Comparison of ENCODE assay signal across 16 mouse cellular contexts in genomic region chr10:98332682-98333081, GRCm38 (mm10).
DNase-seq lines count a peak whose midpoint lies in the region; ATAC-seq and TF ChIP-seq lines count a peak whose summit lies in the region.
"Had no signal": no experiment of that assay in that cellular context is flagged by ENCODE, and none has a peak within 500 bp of the region (broad histone marks: within the 10 kb centered on the region; RNA-seq: fewer than 3 reads in every experiment).

No protein-coding gene starts in this region.

- no peak overlapping the region for H3K9ac ChIP-seq in embryonic facial prominence, embryonic 14.5 days (ENCODE audit: low read depth, low read length)
- H3K9ac ChIP-seq: liver, embryonic 14.5 days had no signal

- no peak for ATAC-seq in embryonic facial prominence, embryonic 14.5 days (ENCODE audit: low read depth)
- peak; percentile 88 for ATAC-seq in Patski
- ATAC-seq: inflammation-experienced regulatory T-cells, adult 6 months had no signal

- in situ Hi-C loops in Patski (cut with MboI; ENCODE audit: low pct_unique_long_range_greater_than_20kb): no loop called here

- DNase-seq in embryonic facial prominence, embryonic 14.5 days (ENCODE audit: low spot score): peak; percentile 16
- DNase-seq in embryonic facial prominence, embryonic 10.5 days (ENCODE audit: low spot score): no peak
- peak; percentile 47 for DNase-seq in Patski (ENCODE audit: low read depth, low spot score)
- DNase-seq in cerebellum, adult 9-11 months: peak; percentile 22
- peak; percentile 36 for DNase-seq in retina, embryonic 14.5 days (ENCODE audit: low spot score)
- DNase-seq in thymus, postnatal 0 days (ENCODE audit: low spot score): no peak
- no peak for DNase-seq in thymus, postnatal 4 days
- no peak for DNase-seq in frontal cortex, adult 2 months (ENCODE audit: extremely low spot score in 1 of 2, low spot score in 1 of 2)
- DNase-seq: B cell, adult 2 months; kidney, postnatal 10 days; thymus, postnatal 14 days had no signal

- no peaks in the 10 kb centered on the region for H3K9me3 ChIP-seq in embryonic facial prominence, embryonic 14.5 days (ENCODE audit: control insufficient read depth, low read length)
- no peaks in the 10 kb centered on the region for H3K9me3 ChIP-seq in embryonic facial prominence, embryonic 10.5 days
- H3K9me3 ChIP-seq: forebrain, embryonic 10.5 days; midbrain, embryonic 10.5 days had no signal

- H3K4me3 ChIP-seq in embryonic facial prominence, embryonic 14.5 days (ENCODE audit: low read depth, low read length): no peak overlapping the region
- no peak overlapping the region for H3K4me3 ChIP-seq in embryonic facial prominence, embryonic 10.5 days
- H3K4me3 ChIP-seq: forebrain, embryonic 10.5 days; heart, adult 2 months; midbrain, embryonic 10.5 days had no signal

- CTCF ChIA-PET in Patski (lab: Charles Lee): interaction anchor here (0.8 to 2.1 kb wide), 3 partner anchors 10 to 22 kb away, joined by 3 to 6 read pairs (median 3); no protein-coding TSS in a partner anchor

- no peaks in the 10 kb centered on the region for H3K27me3 ChIP-seq in embryonic facial prominence, embryonic 14.5 days (replicated peaks; ENCODE audit: control insufficient read depth, insufficient read depth, low read length)
- no peaks in the 10 kb centered on the region for H3K27me3 ChIP-seq in embryonic facial prominence, embryonic 10.5 days (replicated peaks; ENCODE audit: low read depth, poor library complexity, severe bottlenecking)
- no peaks in the 10 kb centered on the region for H3K27me3 ChIP-seq in Patski

- no peak overlapping the region for H3K4me2 ChIP-seq in embryonic facial prominence, embryonic 14.5 days (ENCODE audit: low read depth, low read length)

- H3K4me1 ChIP-seq in embryonic facial prominence, embryonic 14.5 days (ENCODE audit: control insufficient read depth, insufficient read depth, low read length): no peaks in the 10 kb centered on the region
- no peaks in the 10 kb centered on the region for H3K4me1 ChIP-seq in embryonic facial prominence, embryonic 10.5 days
- H3K4me1 ChIP-seq: forebrain, embryonic 10.5 days; midbrain, embryonic 10.5 days had no signal

- no peak overlapping the region for H3K27ac ChIP-seq in embryonic facial prominence, embryonic 14.5 days (replicated peaks; ENCODE audit: low read depth, low read length)
- H3K27ac ChIP-seq in embryonic facial prominence, embryonic 10.5 days (replicated peaks): no peak overlapping the region
- H3K27ac ChIP-seq: forebrain, embryonic 10.5 days; heart, adult 2 months; liver, embryonic 14.5 days; midbrain, embryonic 10.5 days had no signal

- H3K36me3 ChIP-seq in embryonic facial prominence, embryonic 14.5 days (ENCODE audit: control insufficient read depth, insufficient read depth, low read length): no peaks in the 10 kb centered on the region
- H3K36me3 ChIP-seq in embryonic facial prominence, embryonic 10.5 days (replicated peaks): no peaks in the 10 kb centered on the region
- H3K36me3 ChIP-seq: forebrain, embryonic 10.5 days; midbrain, embryonic 10.5 days had no signal

- POLR2A ChIA-PET in Patski (lab: Charles Lee): no interaction called here

- no peak for TF ChIP-seq CTCF in Patski (IDR thresholded peaks at IDR 0.05)

- 66% methylated on average over 4 of the region's 4 CpGs for WGBS in embryonic facial prominence, embryonic 14.5 days
- WGBS in embryonic facial prominence, embryonic 10.5 days: 85% methylated on average over 4 of the region's 4 CpGs

Comparison
In these comparisons a context has a peak if more than half of its experiments do, and no peak if none do; other contexts are left out.
1. DNase-seq: peak in embryonic facial prominence, embryonic 14.5 days (single experiment), Patski (single experiment), cerebellum, adult 9-11 months (single experiment) and retina, embryonic 14.5 days (single experiment); none in embryonic facial prominence, embryonic 10.5 days (single experiment), thymus, postnatal 0 days (single experiment), thymus, postnatal 4 days (single experiment) and frontal cortex, adult 2 months (0 of 2).